Mouse (Mus musculus): ENCODE measurements around the gene Ubtf.

Ubtf gene

DNA sequence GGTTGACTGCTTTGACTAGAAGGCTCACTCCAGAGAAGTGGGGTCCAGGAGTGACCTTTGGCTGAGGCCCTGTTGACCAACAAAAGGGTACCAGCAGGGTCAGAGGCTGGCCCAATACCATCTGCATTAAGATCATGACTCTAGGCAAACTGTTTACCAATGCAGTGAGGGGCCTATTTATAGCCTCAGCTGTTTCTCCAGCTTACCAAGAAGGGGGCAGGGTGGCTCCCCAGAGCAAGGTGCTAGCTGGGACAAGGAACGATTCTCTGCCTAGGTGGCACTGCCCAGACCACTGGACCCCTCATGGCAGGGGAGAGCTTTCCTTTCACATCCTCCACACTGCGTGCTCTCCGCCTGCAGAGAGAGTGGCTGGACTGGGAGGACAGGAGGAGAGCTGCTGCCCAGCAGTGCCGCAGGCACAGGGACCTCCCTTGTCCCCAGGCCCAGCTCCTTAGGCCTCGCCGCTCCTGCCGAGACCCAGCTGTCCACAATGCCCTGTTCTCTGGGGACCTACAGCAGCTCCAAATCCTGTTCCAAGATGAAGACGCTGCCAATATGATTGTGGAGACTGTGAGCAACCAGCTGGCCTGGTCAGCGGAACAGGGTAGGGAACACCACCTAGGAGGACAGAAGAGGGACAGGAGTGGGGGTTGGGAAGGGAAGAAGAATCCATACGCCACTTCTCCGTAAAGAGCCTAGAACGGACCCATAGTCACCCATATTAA is 50.9 kb downstream of the Ubtf start, which contains the start of gene Asb16:
Asb16 (plus strand) TSS at position 224 of the 725 bp plus-strand sequence.
- in situ Hi-C loops (cut with MboI, MseI): no loop called here

DNA sequence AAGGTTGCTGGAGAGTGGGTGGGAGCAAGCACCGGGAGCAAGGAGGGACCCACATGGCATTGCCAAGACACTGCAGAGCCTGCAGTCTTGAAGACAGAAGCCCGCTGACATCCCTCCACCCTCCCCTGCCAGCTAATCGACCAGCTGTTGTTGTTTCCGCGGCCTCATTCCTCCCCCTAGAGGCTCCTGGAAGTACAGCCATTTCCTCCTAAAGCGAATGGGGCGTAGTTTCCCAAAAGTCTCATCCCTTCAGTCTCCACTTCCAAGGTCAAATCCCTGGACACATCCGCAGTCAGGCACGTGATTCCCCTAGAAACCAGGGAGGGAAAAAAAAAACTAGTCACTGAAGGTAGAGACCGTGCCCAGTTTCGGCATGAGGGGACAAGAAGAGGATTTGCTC is 52.1 kb downstream of the Ubtf start:
- in situ Hi-C loops (cut with MboI, MseI): no loop called here

DNA sequence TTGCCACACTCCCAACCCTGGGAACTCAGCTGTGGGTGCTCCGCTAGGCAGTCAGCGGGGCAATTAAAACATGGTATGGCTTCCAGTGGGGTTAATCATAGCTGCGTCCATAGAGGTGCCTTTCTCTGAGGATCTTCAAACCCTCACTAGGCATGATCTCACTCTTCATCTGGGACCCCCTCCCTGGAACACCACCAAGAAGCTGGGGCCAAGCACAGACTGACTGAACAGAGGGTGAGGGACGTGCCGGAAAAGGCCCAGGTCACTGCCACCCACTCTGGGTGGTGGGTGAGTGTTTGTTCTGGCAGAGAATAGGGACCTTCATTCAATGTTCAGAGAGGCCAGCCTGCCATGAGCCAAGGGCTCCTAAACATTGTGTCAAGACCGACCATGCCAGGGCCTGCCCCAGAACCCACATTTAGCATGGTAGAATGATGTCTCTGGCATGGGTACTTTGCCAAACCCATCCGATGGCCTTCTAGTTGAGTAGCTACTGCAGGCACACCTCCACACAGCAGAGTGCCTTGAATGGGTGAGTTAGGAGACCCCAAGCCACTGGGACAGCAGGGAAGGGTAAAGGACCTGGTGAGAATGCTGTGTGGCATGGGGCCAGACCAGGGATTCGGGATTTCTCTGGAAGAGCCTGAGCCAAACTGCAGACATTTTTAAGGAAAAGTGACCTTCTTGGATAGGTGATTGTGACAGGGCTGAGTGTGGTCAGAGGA is 52.7 kb downstream of the Ubtf start:
- in situ Hi-C loops (cut with MboI, MseI): no loop called here

DNA sequence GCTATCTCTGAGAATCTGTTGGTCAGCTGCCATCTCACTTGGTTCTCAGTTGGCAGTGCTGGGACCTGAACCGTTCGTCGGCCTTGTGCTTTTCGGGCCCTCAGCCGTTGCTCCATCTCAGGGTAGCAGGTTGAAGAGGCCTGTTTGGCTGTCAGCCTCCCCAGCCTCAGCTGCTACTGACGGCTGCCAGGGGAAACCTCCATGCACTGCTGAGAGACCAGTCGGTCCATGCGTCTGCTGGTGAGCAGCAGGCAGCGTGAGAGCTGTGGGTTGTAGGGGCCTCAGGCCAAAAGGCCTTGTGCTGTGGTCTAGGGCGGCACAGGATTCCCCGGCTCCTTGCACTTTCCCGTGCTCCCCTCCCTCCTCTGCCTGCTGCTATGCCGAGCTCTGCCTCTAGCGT is 53.7 kb downstream of the Ubtf start:
- in situ Hi-C loops (cut with MboI, MseI): no loop called here

DNA sequence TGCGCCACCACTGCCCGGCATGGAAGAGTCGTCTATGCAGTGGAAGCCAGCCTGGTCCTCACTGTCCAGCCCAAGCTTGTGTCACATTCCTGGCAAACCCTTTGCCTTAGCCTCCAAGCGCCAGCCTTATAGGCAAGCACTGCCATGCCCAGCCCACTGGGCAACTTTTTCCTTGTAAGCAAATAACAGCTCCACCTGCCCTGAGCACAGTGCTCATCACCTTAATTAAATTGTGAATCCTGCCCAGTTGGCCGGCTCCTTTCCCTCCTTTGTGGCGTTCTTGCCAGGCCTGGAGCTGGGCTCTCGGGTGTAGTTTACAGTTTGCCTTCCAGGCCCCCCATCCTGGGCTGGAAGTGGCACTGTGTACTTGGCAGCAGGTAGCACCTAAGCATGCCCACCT is 56.3 kb downstream of the Ubtf start:
- in situ Hi-C loops (cut with MboI, MseI): no loop called here

DNA sequence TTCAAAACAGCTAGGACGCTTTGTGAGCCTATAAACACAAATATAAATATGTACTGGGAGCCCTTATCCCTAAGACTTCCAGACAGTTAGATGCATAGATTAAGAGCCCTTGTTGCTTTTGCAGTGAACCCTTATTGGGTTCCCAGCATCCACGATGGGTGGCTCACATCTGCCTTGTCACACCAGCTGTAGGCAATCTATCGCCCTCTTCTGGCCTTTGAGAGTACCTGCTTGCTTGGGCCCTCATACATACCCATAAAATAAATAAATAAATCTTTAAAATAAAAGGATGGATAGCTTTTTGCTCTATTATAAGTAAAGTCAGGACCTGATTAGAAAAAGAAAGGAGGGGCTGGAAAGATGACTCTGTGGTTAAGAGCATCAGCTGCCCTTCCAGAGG is 61.0 kb downstream of the Ubtf start:
- in situ Hi-C loops (cut with MboI, MseI): no loop called here

DNA sequence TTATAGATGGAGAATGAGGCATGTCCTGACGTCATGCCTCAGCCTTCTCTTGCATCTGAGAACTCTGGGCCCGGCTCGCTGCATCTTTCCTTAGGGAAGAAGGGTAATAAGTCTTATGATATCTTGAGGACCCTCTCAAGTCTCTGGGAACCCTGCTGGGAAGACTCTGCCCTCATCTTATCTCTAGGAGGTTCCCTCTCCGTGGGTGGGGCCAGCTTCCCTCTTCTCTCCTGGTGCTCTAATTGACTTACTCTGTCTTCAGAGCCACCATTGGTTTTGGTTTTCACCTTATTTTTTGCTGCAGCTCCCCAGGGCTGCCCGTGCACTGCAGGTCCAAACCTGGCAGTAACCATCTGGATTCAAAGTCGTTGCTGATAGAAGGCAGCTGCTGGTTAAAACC is 61.4 kb downstream of the Ubtf start:
- in situ Hi-C loops (cut with MboI, MseI): no loop called here

DNA sequence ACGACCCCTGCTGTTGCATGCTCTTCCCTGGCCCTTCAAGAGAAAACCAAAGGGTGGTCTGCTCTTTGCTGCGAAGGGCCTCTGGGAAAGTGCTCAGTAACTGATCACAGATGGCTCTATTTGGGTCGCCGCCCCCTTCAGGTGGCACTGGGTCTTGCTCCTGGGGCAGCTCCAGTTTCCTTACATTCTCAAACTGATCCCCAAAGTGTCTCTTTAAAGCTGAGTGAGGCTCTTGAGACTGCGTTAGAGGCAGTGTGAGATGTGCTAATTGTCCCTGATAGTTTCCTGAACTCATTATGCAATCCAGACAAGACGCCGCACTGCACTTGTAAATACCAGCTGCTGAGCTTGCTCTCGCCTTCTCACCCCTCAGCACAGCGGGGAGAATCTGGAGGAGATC is 62.0 kb downstream of the Ubtf start:
- in situ Hi-C loops (cut with MboI, MseI): no loop called here

Data from T-helper 2 cell (primary cell).